Mouse (Mus musculus) intestine, postnatal 0 days (tissue): Measurements from ENCODE around the gene Mecom. TPM values are rescaled to one million over a fixed set of nuclear protein-coding genes. Genes with fewer than 3 reads are reported as not detected.

Experiments
- ATAC-seq: fragments of 200-750 bp; cut with Nextera tagmentation; 2 replicates; pipeline ENCODE4 v1.8.0; 2017; ENCODE audit warnings: mild to moderate bottlenecking, moderate TSS enrichment, moderate library complexity
- H3K27ac ChIP-seq: fragments of 300-500 bp; sonication (generic); 2 replicates; pipeline ENCODE4 v1.5.1; 2014; ENCODE audit warnings: mild to moderate bottlenecking, low read depth, low read length, moderate library complexity
- H3K27me3 ChIP-seq: fragments of 300-500 bp; sonication (generic); replicated peaks from 2 replicates; pipeline ENCODE4 v1.6.1; 2014; ENCODE audit warnings: low read length, mixed read lengths; ENCODE audit not compliant: control insufficient read depth, insufficient read depth
- H3K36me3 ChIP-seq: fragments of 300-500 bp; sonication (generic); 2 replicates; pipeline ENCODE4 v1.6.1; 2014; ENCODE audit warnings: mild to moderate bottlenecking, moderate library complexity; ENCODE audit not compliant: control insufficient read depth, insufficient read depth
- H3K4me1 ChIP-seq: fragments of 300-500 bp; sonication (generic); replicated peaks from 2 replicates; pipeline ENCODE4 v1.6.1; 2014; ENCODE audit warnings: antibody characterized with exemption, low read length, mixed read lengths; ENCODE audit not compliant: control insufficient read depth, insufficient read depth
- H3K4me2 ChIP-seq: fragments of 300-500 bp; sonication (generic); replicated peaks from 2 replicates; pipeline ENCODE4 v1.6.1; 2014; ENCODE audit warnings: low read depth, mild to moderate bottlenecking, moderate library complexity
- H3K4me3 ChIP-seq: fragments of 300-500 bp; sonication (generic); 2 replicates; pipeline ENCODE4 v1.5.1; 2014; ENCODE audit warnings: low read depth, low read length
- H3K9ac ChIP-seq: fragments of 300-500 bp; sonication (generic); 2 replicates; pipeline ENCODE4 v1.6.1; 2014; ENCODE audit warnings: mild to moderate bottlenecking, low read depth, low read length
- H3K9me3 ChIP-seq: fragments of 300-500 bp; sonication (generic); 2 replicates; pipeline ENCODE4 v1.6.1; 2016; ENCODE audit warnings: mixed run types; ENCODE audit not compliant: control insufficient read depth
- CTCF ChIP-seq: sonication (generic); IDR thresholded peaks from 2 replicates; pipeline ENCODE4 v1.5.1; 2016; ENCODE audit warnings: low read depth, mild to moderate bottlenecking, control low read depth, antibody characterized with exemption, moderate library complexity
- WGBS: fragments of 180-500 bp; shearing (Covaris S2); extraction: QIAGEN DNeasy Blood & Tissue Kit; methylation state at CpG from one replicate; pipeline ENCODE4 v1.1.7; 2014; 5-methylcytosine and 5-hydroxymethylcytosine counted together
- polyA plus RNA-seq: library from polyadenylated mRNA; unstranded; fragments of >200 nt; fragmentation: Nextera tagmentation; extraction: Ambion mirVana; gene quantifications from 2 replicates; pipeline ENCODE4 v1.2.1, GENCODE M21; 2015

The Mecom gene
- polyA plus RNA-seq, 1 experiment from 2014 or later = 7.7 TPM

GRCm38 (mm10) chr3:30515795-30516170, 32.0 kb downstream of the Mecom start:
- Histone ChIP-seq H3K4me3 (peak overlapping the region; percentile 36; the same call in 1 of the 2 replicates), H3K9me3 (no peaks in the 10 kb centered on the region), H3K27ac (no peak overlapping the region), H3K27me3 (peaks cover 78% of the 10 kb centered on the region), H3K9ac (no peak overlapping the region), H3K4me2 (peak overlapping the region; percentile 58; the same call in 1 of the 2 replicates), H3K4me1 (peaks cover 4% of the 10 kb centered on the region; the same call in 1 of the 2 replicates), H3K36me3 (no peaks in the 10 kb centered on the region)
- no peak for ATAC-seq
- WGBS = 10% methylated on average over 9 of the region's 9 CpGs
- TF ChIP-seq CTCF = no peak

- H3K27me3 ChIP-seq = peaks cover 84% of the 10 kb centered on the region
- H3K4me1 ChIP-seq = peaks cover 4% of the 10 kb centered on the region; the same call in 1 of the 2 replicates
- peak overlapping the region; percentile 36 for H3K4me3 ChIP-seq
- 1% methylated on average over 62 of the region's 62 CpGs for WGBS
- no peak overlapping the region for H3K27ac ChIP-seq
- H3K9me3 ChIP-seq = no peaks in the 10 kb centered on the region
- H3K36me3 ChIP-seq = no peaks in the 10 kb centered on the region
- TF ChIP-seq CTCF = peak; percentile 76
- H3K9ac ChIP-seq = no peak overlapping the region
- peak; percentile 64; the same call in 1 of the 2 replicates for ATAC-seq
- peak overlapping the region; percentile 58 for H3K4me2 ChIP-seq
Measured at GRCm38 (mm10) chr3:30514901-30515794, 32.7 kb downstream of the Mecom start.

DNA sequence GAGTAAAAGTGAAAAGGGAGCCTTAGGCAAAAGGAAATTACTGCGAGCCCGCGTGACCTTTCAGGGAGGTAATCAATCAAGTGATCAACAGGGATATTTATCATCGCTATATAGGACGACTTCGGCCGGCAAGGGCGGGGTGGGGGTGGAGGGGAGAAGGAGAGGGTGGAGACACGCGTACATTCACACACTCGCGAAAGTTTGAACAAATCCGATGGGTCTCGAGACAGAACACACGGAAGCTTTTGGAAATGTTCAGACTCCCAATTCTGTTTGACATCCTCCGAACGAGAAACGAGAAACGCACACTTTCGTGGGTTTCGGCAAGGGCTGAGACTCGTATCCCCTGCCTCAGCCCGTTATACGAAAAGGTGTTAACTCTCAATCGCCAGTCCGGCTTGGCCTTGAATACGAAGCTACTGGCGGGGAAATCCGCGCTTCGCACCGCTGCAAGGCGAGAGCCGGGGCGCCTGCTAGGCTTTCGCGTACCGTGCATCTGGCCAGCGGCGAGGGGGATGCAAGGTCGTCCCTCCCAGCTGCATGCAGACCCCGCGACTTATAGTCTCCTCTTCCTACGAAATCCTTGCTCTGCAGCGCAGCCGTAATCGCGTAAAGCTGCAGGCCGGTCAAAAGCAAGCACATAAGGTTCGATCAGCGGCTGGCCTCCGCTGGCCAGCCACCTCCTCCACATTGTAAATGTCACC, 33.6 kb downstream of the Mecom start:
- H3K27me3 ChIP-seq = peaks cover 86% of the 10 kb centered on the region
- no peak overlapping the region for H3K27ac ChIP-seq
- peak overlapping the region; percentile 36 for H3K4me3 ChIP-seq
- TF ChIP-seq CTCF = no peak
- peak overlapping the region; percentile 58 for H3K4me2 ChIP-seq
- H3K9ac ChIP-seq = no peak overlapping the region
- WGBS = 1% methylated on average over 52 of the region's 52 CpGs
- H3K9me3 ChIP-seq = no peaks in the 10 kb centered on the region
- peaks cover 4% of the 10 kb centered on the region; the same call in 1 of the 2 replicates for H3K4me1 ChIP-seq
- no peak for ATAC-seq
- H3K36me3 ChIP-seq = no peaks in the 10 kb centered on the region

DNA sequence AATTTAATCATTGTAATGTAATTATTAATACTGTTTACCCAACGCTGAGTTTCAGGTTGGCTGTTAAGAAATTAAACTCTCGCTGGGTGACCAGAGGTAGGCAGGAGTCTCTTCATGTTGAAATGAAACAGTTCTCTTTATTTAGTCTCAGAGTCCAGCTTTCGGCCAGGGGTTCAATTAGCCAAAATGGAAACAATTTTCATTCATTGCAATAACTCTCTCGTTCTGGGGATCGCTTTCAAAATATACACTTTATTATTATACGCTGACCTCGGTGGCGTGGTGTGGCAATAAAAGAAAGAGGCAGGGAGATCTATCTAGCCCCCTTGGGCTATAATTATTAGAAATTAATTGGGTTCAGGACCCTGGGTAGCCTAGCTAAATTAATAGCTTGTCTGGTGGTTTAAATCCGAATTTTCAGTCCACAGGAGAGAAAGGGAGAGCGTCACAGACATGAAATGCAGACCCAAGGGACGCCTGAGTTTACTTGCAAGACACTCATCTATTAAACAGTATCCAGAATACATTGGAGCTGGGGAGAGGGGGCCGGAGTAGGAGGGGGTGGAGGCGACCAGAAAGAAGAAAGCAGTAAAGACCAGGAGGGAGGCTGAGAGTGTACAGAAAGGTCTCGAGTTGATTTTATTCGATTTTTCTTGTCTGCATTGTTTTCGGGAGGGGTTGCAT, 34.4 kb downstream of the Mecom start:
- H3K36me3 ChIP-seq = no peaks in the 10 kb centered on the region
- peak overlapping the region; percentile 36; the same call in 1 of the 2 replicates for H3K4me3 ChIP-seq
- H3K9me3 ChIP-seq = no peaks in the 10 kb centered on the region
- H3K27ac ChIP-seq = no peak overlapping the region
- peaks cover 4% of the 10 kb centered on the region; the same call in 1 of the 2 replicates for H3K4me1 ChIP-seq
- TF ChIP-seq CTCF = no peak
- H3K4me2 ChIP-seq = peak overlapping the region; percentile 58
- WGBS = 16% methylated on average over 16 of the region's 16 CpGs
- no peak for ATAC-seq
- H3K27me3 ChIP-seq = peaks cover 91% of the 10 kb centered on the region
- no peak overlapping the region for H3K9ac ChIP-seq

DNA sequence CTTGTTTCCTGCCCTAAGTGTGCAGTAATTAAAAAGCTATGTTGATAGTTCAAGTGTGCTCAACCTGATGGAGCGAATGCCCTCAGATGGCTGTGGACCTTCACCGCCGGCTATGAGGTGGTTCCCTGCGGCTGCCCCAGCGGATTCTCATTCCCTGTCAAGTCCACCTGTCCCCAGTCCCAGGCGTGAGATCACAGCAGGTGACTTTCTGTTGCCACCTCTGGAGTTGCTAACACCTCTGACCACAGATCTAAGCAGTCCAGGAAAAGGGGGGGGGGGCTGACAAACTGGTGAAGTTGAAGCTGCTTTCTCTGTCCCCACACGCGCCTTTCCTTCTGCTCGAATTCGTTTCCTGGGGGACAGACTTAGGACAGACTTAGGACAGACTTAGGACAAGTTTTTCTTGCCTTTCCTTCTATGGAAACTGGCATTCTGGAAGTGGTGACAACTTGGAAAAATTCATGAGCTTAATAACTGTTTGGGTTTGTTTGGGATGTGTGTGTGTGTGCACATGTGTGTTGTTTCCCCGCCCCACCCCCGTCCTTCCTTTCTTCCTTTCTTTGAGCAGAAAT, 35.3 kb downstream of the Mecom start:
- WGBS = 17% methylated on average over 12 of the region's 12 CpGs
- H3K4me3 ChIP-seq = no peak overlapping the region
- H3K4me2 ChIP-seq = no peak overlapping the region
- H3K4me1 ChIP-seq = peaks cover 4% of the 10 kb centered on the region; the same call in 1 of the 2 replicates
- H3K36me3 ChIP-seq = no peaks in the 10 kb centered on the region
- no peak overlapping the region for H3K27ac ChIP-seq
- no peaks in the 10 kb centered on the region for H3K9me3 ChIP-seq
- no peak overlapping the region for H3K9ac ChIP-seq
- no peak for TF ChIP-seq CTCF
- H3K27me3 ChIP-seq = peaks cover 95% of the 10 kb centered on the region
- no peak for ATAC-seq
